Mouse (Mus musculus) spleen, adult 18-20 months (tissue): ENCODE results near the gene Supt4a.

Experiments used
- DNase-seq, 2 experiments: peaks; one replicate each; pipeline ENCODE4 v3.0.0; 2022; ENCODE audit warnings: mixed read lengths in 2 of 2

The Supt4a gene

GRCm38 (mm10) chr11:87752307-87752706 is 15.0 kb downstream of the Supt4a start:
- no peak for DNase-seq

GRCm38 (mm10) chr11:87753255-87753654 is 15.9 kb downstream of the Supt4a start:
- DNase-seq: peak in 1 of 2 experiments; percentile 39

GRCm38 (mm10) chr11:87753891-87754501 is 16.6 kb downstream of the Supt4a start:
- peak in 1 of 2 experiments; percentile 46 for DNase-seq

DNA sequence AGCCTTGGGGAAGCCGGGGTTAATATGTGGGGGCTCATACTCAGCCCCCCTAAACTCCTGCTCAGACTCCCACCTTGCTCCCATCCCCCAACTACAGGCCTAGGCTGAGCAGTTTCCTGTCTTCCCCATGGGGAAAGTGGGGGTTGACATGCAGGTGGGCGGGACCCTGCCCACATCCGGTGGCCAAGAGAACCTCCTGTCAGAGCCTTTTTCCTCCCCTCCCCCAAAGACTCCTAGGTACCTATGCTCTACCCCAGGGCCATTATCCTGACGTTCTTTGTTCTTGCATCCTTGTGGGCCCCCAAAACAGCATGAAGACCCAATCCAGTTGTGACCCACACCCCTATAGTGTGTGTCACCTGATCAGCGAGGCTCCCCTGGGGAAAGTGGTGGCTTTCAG is 17.3 kb downstream of the Supt4a start:
- DNase-seq: peak; percentile 76 to 86

GRCm38 (mm10) chr11:87755360-87756017 is 18.1 kb downstream of the Supt4a start:
- DNase-seq: peak; percentile 94 to 95

DNA sequence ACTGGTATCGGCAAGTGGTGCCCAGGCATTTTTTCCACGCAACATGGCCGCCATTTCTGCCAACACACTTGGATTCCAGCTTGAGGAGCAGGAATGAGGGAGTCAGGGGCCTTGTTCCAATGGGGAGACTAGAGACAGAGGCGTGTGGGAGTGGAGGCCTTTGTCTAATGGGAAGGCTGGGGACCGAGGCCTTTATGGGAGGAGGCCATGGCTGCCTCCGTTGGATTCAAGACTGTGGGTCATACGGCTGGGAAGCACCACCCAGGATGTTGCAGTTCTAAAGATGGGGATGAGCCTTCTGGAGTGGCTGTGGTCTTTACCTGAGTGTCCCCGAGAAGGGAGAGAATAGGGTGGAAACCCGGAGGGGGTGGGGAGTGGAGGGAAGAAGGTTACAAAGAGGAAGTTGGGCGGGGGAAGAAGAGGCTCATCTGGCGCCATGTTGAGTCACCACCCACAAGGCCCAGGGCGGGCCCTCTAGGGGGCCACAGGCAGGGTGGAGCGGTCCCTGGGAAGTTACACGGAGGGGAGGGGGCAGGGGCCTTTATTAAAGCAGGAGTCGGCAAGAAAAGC is 19.0 kb downstream of the Supt4a start:
- DNase-seq: peak; percentile 80 to 82

- peak; percentile 57 to 62 for DNase-seq
These were observed 19.9 kb downstream of the Supt4a start for GRCm38 (mm10) chr11:87757001-87757954.

- peak in 1 of 2 experiments; percentile 54 for DNase-seq
These were observed 21.0 kb downstream of the Supt4a start for GRCm38 (mm10) chr11:87758161-87758911.

DNA sequence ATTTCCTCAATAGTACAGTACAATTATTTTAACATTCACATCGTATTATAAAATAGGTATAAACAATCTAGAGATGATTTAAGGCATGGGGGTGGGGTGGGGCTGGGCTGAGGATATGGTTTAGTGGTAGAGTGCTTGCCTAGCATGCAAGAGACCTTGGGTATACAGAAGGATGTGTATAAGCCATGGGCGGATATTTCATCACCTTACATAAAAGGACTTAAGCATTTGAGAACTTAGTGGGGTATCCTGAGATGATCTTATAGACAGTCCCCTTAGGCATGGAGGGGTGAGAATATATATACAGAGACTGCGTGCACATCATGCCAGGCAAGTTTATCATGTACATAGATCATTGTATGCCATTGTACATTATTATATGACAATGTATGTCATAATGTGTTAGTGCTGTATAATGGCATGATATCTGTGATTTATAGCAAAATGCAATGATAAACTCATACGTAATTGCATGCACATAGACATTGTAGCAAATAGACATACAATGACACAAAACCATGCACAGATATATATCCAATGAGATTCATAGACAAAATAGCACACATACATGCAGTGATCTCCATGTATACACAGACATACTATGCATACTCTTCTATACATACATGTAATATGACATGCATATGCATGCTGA is 21.7 kb downstream of the Supt4a start:
- DNase-seq: no peak

GRCm38 (mm10) chr11:87759609-87760005 is 22.3 kb downstream of the Supt4a start:
- peak; percentile 58 to 73 for DNase-seq

DNA sequence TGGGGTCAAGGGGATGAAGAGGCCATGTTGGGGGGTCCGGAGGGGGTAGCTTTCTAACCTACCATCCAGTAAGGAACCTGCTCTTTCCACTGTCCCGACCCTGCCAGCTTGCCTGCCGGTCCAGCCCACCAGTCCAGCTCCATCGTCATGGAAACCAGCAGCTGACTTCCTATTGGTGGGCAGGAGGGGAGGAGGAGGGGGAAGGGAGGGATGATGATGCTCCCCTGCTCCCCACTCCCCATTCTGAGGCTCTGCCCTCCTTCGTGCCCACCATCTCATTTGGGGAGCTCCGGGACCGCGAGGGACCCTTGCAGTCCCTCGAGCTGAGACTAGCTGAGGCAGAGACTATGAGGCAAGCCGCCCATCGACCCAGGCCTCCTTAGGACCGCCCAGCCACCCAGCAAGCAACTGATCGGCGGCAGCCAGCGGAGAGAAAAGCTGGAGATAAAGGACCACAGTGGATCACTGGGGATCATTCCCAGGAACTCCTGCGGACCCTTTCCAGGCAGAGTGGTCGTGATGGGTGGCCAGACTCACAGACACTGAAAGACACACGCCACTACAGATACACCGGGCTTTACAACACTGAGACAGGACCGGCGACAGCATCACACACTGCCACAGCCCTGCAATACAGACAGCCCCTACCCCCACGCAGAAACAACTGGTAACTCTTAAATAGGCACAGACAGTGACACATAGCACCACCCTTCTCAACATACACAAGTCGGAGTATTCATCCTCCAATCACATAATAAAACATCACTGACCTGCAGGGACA is 23.1 kb downstream of the Supt4a start, which contains the start of gene Tspoap1:
Gene Tspoap1 (plus strand): TSS at position 241 of the 781 bp plus-strand sequence.
- no peak for DNase-seq

DNA sequence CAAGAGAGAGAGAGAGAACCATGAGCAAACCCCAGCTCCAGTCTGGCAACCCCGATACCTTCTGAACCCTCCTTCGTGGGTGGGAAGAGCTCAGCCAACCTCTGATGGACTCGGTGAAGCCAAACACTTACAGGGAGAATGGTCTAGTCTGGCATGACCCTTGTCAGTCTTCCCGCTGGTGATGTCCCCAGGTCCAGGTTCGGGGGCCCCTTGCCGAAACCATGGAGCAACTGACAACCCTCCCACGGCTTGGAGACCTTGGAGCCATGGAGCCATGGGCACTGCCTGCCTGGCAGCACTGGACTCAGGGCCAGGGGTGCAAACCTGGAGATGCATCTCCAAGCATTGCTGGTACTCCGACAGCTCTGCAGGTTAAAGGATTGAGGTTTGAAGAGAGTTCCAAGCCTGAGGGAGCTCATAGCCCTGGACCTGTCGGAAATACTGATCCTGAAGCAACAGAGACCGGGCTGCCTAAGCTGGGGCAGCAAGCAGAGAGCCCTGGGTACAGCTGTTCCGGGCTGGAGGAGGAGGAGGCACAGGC is 23.9 kb downstream of the Supt4a start:
- DNase-seq: no peak

DNA sequence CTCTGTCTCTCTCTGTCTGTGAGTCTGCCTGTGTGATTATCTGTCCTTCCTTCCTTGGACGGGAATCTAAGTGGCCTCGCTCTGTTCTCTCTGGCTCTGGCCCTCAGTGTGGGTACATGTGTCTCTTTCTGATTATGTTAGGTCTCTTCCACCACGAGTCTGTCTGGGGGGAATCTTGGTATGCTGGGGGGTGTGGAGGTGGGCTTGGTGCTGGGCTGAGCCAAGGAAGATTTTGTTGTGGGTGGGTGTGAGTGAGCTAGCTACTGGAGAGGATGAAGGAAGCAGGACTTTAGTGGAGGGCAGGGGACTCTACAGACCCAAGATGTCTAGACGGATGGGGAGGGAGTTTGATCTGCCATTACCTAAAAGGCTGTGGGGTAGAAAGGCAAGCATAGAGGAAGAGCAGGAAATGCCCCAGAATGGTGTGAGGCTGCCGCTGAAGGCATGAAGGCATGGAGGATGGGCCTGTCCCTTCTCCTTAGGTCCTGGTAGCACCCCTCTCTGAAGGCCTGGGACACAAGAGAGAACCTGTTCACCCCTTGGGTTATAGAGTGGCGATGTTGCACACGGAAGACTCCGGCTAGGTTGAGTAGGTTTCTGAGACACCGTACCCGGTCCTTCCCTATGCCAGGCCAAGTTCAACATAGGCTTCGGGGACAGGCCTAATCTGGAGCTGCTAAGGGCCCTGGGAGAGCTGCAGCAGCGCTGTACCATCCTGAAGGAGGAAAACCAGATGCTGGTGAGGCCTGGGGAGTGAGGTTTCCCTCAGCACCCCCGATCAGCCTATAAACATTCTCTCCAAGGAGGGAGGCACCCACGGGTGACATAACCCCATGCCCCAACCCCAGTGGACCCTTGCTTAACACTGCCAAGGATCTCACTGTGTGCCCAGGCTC is 24.7 kb downstream of the Supt4a start:
- no peak for DNase-seq

GRCm38 (mm10) chr11:87762702-87763385 is 25.5 kb downstream of the Supt4a start:
- DNase-seq: no peak

DNA sequence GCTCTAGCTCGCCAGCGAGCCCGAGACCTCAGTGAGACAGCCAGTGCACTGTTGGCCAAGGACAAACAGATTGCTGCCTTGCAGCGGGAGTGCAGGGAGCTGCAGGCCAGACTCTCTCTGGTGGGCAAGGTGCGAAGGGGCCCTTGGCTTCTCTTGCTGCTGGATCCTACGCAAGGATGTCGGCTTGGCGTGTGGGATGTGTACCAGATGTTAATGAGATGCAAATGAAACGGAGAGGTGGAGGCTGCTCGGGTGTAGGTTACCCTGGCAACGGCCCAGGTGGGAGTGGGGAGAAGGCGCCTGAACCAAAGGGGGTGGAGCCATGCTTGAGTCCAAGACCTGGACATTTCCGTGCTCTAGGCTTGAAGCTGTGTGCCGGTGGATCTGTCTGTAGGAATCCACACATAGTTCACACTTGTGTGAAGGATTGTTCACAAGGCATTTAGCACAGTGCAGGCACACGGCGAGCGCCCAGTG is 26.2 kb downstream of the Supt4a start:
- DNase-seq: no peak

DNA sequence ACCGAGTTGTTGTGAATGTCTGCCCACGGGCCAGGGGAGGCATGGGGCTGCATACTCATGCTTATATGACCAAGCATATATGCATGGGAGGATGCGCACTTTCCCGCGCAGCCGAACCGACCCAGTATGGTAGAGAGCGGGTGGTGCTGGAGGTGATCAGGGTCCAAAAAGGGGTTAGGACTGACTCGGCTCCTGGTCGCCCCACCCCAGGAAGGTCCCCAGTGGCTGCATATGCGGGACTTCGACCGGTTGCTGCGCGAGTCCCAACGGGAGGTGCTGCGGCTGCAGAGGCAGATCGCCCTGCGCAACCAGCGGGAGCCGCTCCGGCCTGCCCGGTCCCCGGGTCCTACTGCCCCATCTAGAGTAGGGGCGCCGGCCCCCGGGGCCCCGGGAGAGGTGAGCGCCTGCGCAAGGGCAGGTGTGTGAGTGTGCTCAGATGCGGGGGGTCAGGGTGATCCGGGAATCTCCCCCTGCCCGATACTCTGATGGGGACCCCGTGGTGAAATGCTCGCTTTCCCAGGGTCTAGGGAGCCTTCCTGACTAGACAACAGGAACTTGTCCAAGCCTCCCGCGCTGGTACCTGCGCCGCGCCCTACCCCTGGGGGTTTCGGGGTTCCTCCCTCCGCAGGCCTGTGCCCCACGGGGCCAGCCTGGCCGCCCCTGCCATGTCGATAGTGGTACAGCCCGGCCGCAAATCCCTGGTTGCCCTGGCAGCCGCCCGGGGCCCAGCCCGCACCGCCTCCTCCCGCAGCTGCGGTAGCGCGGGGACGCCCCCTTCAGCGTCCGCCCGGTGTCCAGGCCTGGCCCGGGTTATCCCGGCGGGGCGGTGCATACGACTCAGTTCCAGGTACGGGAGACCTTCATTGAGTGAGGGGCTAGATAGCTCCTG is 26.9 kb downstream of the Supt4a start:
- DNase-seq: peak; percentile 46 to 50

DNA sequence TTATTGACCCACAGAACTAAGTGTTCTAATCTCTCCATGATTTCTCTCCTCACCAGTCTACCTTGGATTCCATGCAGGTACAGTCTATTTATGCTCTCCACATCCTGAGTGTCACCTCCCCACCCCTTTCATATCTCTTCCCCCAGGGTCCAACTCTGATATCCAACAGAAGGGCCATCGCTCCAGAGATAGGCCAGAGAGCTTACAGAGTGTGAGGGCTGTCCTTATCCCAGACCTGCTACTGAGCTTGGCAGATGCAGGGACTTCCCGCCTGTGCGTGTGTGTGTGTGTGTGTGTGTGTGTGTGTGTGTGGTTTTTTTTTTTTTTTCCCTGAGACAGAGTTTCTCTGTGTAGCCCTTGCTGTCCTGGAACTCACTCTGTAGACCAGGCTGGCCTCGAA is 31.4 kb downstream of the Supt4a start:
- DNase-seq: no peak

DNA sequence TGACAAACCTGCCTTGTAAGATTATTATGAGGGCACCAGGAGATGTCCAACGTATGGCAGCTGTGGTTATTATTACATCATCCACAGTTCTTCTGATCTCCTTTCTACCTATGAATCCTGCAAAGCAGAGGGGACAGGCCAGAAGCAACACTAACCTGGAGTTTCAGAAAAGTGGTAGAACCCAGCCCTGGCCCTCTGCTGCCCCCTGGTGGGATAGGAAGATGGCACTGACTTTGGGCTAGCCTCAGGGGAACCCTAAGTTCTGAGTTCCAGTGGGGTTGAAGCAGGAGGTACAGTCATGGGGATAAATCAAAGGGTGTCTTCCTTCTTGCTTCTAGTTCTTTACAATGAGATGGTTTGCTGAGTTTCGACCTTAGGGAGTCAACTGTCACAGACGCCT is 33.6 kb downstream of the Supt4a start:
- peak; percentile 65 to 91 for DNase-seq
